Mouse (Mus musculus): ENCODE measurements at regions not wholly inside any gene's neighbourhood (a gene's known extent, or its start where the extent isn't known, plus 50 kb on each side); places are given as distances from the start of the nearest gene placed in this dataset.
A peak's percentile ranks its signal among the peaks of the same experiment; 100 is the strongest.

DNA sequence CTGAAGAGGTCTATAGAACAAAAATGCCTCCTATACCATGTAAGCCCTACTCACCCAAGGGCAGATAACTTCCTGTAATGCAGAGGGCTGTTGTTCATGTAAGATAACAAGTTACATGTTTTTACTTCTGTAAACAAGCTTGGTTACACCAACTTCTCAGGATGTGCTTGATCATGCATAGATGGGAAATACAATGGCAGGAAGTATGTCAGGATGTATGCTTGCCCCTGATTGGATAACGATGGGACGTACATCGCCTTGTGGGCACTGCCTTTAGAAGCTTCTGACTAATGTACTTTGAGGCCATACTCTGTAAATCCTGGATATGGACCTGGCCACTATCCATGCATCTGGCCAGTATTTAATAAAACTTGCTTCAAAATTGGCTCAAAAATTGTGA lies 69.2 kb upstream of the Pde3b start:
- no peak for DNase-seq

GRCm38 (mm10) chr7:114347006-114347405 lies 68.1 kb upstream of the Pde3b start:
- no peak for DNase-seq

GRCm38 (mm10) chr7:114350968-114351367 lies 64.1 kb upstream of the Pde3b start:
- DNase-seq, result no peak

DNA sequence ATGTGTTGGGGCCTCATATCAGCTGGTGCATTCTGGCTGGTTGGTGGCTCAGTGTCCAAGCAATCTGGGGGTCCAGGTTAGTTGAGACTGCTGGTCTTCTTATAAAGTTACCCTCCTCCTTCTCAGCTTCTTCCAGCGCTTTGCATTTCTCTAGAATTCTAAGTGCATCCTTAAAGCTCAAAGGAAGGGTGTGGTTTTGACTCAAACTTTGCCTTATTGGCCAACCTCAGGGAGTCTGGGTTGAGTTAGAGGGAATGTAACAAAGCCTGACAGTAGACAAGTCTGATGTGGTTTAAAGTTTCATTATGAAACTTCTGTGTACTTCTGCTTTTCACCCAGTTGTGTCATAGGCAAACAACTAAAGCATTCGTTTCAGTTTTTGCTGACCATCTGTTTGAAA lies 58.7 kb upstream of the Pde3b start:
- DNase-seq, result no peak

DNA sequence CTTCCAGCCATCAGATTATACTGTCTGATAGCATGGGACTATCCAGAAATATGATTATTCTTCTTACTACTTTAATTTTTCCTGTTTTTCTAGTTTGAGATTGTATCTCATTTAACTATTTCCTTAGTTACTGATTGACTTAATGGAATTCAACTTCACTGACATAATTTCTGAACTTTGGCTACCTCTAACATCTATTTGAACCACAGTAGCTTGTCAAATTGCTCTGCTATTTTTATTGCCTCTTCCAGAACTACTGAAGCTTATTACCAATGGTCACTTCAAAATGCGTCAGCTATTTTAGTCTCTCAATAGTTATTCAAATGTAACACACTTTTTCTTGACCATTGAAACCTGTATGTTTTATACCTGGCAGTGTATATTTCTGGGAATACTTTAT lies 52.9 kb upstream of the Pde3b start:
- no peak for DNase-seq

DNA sequence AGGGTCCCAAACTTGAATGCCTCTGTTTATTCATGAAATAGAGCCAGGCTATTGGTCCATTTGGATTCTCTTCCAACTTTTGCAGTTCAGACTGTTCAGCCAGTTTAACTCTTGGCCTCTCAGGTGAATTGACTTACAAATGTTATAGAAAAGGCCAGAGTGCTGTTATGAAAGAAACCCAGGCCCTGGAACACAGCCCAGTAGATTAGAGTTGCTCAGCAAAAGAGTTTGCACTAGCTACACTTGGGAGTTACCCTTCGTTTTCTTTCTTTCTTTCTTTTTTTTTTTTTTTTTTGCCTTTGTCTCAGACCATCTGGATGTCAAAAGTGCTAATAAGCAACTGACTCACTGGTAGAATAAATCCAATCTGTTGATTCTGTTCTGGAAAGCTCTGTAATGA lies 51.0 kb upstream of the Pde3b start:
- DNase-seq, result peak; percentile 9
